Mouse (Mus musculus) thymus, adult 2 months (tissue): ENCODE data around the gene Atp2b2. TPM values are rescaled to one million over a fixed set of nuclear protein-coding genes. Genes with fewer than 3 reads are reported as not detected.
"Not testable (repeated sequence)": the region's sequence is repeated elsewhere in the genome, so short reads cannot be mapped to it uniquely, and the experiment has no call there.

Experiments used
- DNase-seq: peaks from one replicate; pipeline ENCODE4 v3.0.0; 2021
- H3K27ac ChIP-seq: fragments of 200-500 bp; 2 replicates; pipeline ENCODE4 v1.5.1; 2012; ENCODE audit warnings: low read length, control low read depth; ENCODE audit not compliant: control insufficient read depth, insufficient read depth
- H3K27me3 ChIP-seq: fragments of 200-500 bp; 2 replicates; pipeline ENCODE4 v1.6.1; 2012; ENCODE audit warnings: mild to moderate bottlenecking, low read length, moderate library complexity, mixed read lengths; ENCODE audit not compliant: control insufficient read depth, insufficient read depth
- H3K36me3 ChIP-seq: fragments of 200-500 bp; 2 replicates; pipeline ENCODE4 v1.6.1; 2012; ENCODE audit warnings: mild to moderate bottlenecking, low read length, moderate library complexity; ENCODE audit not compliant: control insufficient read depth, insufficient read depth
- H3K4me1 ChIP-seq: fragments of 200-500 bp; replicated peaks from 2 replicates; pipeline ENCODE4 v1.6.1; 2012; ENCODE audit warnings: low read length; ENCODE audit not compliant: control insufficient read depth, insufficient read depth
- H3K4me3 ChIP-seq: fragments of 200-500 bp; 2 replicates; pipeline ENCODE4 v1.5.1; 2012; ENCODE audit warnings: mild to moderate bottlenecking, low read length, control low read depth, moderate library complexity; ENCODE audit not compliant: control insufficient read depth, insufficient read depth
- CTCF ChIP-seq: fragments of 200-500 bp; IDR thresholded peaks from 2 replicates; pipeline ENCODE4 v1.5.1; 2012; ENCODE audit warnings: mild to moderate bottlenecking, control low read depth, low read length, moderate library complexity, borderline replicate concordance; ENCODE audit not compliant: control insufficient read depth, poor library complexity, insufficient read depth; ENCODE audit errors: extremely low read depth
- POLR2A ChIP-seq: fragments of 200-500 bp; IDR thresholded peaks from 2 replicates; pipeline ENCODE4 v1.6.1; 2012; ENCODE audit warnings: mild to moderate bottlenecking, low read length, control low read depth, moderate library complexity; ENCODE audit not compliant: control insufficient read depth, poor library complexity, insufficient read depth; ENCODE audit errors: extremely low read depth
- WGBS: fragments of 180-500 bp; shearing (Covaris S2); methylation state at CpG from one replicate; pipeline ENCODE4 v1.1.7; 2018; 5-methylcytosine and 5-hydroxymethylcytosine counted together
- polyA plus RNA-seq: library from polyadenylated mRNA; depleted of rRNA; stranded (reverse); fragments of >200 nt; gene quantifications from 2 replicates; pipeline ENCODE4 v1.2.3, GENCODE M21; 2012

Atp2b2 gene
- polyA plus RNA-seq, 1 experiment, result 0.23 TPM

DNA sequence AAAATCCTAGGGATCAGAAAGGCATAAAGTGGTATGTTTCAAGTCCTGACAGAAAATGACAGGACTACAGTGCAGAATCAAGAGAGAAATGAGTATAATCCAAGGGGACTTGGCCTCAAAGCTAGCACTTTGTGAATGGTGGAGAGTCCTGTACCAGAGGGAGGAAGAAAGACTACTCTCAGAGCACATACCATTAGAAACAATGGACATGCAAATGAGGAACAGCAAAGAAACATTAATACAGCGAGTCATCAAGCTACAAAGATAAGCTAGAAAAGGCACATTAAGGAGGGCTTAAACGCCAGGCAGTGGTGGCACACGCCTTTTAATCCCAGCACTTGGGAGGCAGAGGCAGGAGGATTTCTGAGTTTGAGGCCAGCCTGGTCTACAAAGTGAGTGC, 311.1 kb downstream of the Atp2b2 start:
- Histone ChIP-seq H3K36me3 (peaks cover 83% of the 10 kb centered on the region), H3K4me3 (no peak overlapping the region), H3K27ac (no peak overlapping the region), H3K4me1 (no peaks in the 10 kb centered on the region), H3K27me3 (no peaks in the 10 kb centered on the region)
- no peak for TF ChIP-seq POLR2A
- no peak for TF ChIP-seq CTCF
- no peak for DNase-seq
- WGBS, result 92% methylated on average over 3 of the region's 3 CpGs

DNA sequence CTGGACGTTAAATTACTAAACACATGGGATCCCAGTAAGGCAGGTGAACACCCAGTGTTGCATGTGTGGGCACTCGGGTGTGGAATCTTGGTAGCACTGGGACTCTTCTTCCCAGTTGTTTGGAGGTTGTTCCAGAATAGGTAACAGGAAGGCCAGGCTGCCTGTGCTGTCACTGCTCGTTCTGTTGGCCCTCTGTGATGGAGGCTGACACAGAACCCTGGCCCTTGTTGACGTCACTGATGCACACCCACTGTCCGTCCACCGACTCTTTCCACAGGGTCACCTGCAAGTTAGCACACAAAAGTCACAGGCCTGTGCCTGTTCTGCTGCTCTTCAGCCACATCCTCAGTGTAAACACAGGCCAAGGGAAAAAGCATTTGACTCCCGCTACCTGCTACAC, 314.2 kb downstream of the Atp2b2 start:
- TF ChIP-seq CTCF (no peak), POLR2A (no peak)
- WGBS, result 95% methylated on average over 7 of the region's 7 CpGs
- DNase-seq, result no peak
- H3K4me3 ChIP-seq, result no peak overlapping the region
- no peaks in the 10 kb centered on the region for H3K4me1 ChIP-seq
- no peaks in the 10 kb centered on the region for H3K27me3 ChIP-seq
- H3K36me3 ChIP-seq, result peaks cover 72% of the 10 kb centered on the region
- H3K27ac ChIP-seq, result no peak overlapping the region

DNA sequence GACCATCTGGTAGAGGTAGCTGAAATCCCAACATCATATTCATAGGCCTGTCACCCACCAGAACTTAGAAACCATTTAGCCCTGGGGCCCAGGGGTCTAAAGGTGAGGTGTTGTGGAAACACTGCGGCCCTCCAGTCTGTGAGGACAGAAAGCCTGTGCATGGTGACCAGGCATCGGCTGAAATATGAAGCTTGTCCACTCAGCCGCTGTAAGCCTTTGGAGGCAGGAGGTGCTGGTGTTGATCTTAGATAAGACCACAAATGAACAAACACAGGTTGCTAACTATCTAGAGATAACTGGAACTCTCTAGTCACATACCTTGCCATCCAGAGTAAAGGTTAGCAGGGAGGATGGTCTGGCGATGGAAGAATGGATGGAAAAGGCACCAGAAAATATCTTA, 321.4 kb downstream of the Atp2b2 start:
- 96% methylated on average over 4 of the region's 4 CpGs for WGBS
- TF ChIP-seq POLR2A (no peak), CTCF (no peak)
- H3K36me3 ChIP-seq, result peaks cover 21% of the 10 kb centered on the region

DNA sequence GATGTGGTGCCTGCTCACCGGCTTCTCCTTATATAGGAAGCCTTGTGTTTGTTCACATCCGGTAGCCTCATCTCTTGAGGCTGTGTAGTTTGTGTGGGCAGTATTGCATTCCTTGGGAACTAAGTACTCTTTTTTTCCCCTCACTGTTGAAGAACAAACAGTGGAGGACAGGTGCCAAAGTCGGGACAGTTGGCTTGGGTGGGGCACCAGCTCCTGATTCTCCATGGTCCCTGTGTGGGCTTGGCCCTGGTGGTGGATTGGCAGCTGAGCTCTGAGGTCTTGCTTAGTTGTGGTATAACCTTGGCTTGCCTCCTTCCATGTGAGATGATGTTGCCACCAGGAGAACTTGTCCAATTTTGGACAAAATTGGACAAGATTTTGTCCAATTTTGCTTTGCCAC, 322.5 kb downstream of the Atp2b2 start, which contains the start of gene Ghrl:
TSS of gene Ghrl (minus strand) at position 3 of the 400 bp plus-strand sequence.
- WGBS, result 95% methylated on average over 3 of the region's 3 CpGs
- H3K4me1 ChIP-seq, result no peaks in the 10 kb centered on the region

More for the DNA sequence above, 321.4 kb downstream of the Atp2b2 start:
- Histone ChIP-seq H3K4me3 (no peak overlapping the region), H3K27me3 (no peaks in the 10 kb centered on the region), H3K27ac (no peak overlapping the region), H3K4me1 (no peaks in the 10 kb centered on the region)
- DNase-seq, result no peak

DNA sequence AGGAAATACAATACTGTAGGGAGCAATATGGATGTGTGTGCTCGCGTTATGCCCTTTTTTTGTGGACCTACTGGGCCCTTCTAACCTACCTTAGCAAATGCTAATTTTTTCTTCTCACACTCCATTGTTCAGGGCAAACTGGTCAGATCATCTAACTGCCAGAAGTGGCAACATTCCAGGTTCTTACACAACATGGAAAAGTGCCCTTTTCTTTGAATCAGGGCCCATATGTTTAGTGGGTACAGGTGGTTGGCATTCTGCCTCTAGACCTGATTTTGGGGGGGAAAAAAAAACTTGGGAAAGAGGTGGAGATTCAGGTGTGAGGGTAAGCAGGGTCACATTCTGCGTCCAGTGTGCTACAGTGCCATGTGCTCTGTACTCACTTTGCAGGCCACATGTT, 324.9 kb downstream of the Atp2b2 start:
- TF ChIP-seq CTCF (no peak), POLR2A (no peak)
- Histone ChIP-seq H3K27me3 (no peaks in the 10 kb centered on the region), H3K27ac (no peak overlapping the region), H3K36me3 (peaks cover 30% of the 10 kb centered on the region), H3K4me1 (no peaks in the 10 kb centered on the region), H3K4me3 (no peak overlapping the region)
- 99% methylated on average over 3 of the region's 3 CpGs for WGBS
- no peak for DNase-seq

More for the DNA sequence above, 322.5 kb downstream of the Atp2b2 start, which contains the start of gene Ghrl:
- H3K27me3 ChIP-seq, result no peaks in the 10 kb centered on the region
- TF ChIP-seq CTCF (no peak), POLR2A (no peak)
- DNase-seq, result no peak
- H3K4me3 ChIP-seq, result no peak within 1 kb of the TSS
- no peak within 1 kb of the TSS for H3K27ac ChIP-seq
- peaks cover 20% of the 10 kb centered on the region for H3K36me3 ChIP-seq

DNA sequence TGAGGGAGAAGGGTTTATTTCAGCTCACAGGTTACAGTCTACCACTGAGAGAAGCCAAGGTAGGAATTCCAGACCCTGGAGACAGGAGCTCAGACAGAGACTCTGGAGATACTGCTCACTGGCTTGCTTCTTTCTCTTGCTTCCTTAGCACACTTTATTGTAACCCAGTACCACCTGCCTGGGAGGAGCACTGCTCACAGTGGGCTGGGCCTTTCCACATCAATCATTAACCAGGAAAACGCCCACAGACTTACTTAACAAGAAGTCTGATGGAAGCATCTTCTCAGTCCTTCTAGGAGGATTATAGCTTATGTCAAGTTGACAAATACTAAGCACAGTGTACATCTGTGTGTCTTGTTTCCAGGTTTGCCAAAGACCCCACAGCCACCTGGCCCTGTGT, 327.6 kb downstream of the Atp2b2 start:
- Histone ChIP-seq H3K27ac (no peak overlapping the region), H3K4me1 (no peaks in the 10 kb centered on the region), H3K36me3 (peaks cover 57% of the 10 kb centered on the region), H3K27me3 (no peaks in the 10 kb centered on the region), H3K4me3 (no peak overlapping the region)
- TF ChIP-seq CTCF, result no peak
- no peak for TF ChIP-seq POLR2A
- WGBS, result 69% methylated on average over 1 of the region's 1 CpGs
- no peak for DNase-seq

DNA sequence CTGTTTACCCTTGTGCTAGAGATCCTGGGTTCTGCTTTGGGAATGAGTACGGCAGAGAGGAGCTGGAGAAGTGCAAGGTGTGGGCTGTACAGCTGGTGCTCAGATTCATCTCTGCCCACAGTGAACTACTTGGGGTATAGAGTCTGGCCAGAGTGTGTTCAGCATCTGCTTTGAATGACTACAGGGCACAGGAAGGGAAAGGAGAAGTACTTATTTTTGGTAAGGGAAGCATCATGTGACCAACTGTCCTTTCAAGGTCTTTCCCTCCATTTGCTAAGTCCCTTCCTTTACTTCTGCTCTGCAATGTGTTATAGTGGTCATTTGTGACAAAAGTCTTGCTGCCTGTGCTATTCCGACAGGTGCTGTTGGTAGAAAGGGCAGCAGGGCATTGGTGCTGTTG, 328.1 kb downstream of the Atp2b2 start:
- peaks cover 63% of the 10 kb centered on the region for H3K36me3 ChIP-seq
- no peak overlapping the region for H3K4me3 ChIP-seq
- 65% methylated on average over 2 of the region's 2 CpGs for WGBS
- no peaks in the 10 kb centered on the region for H3K4me1 ChIP-seq
- no peak for TF ChIP-seq CTCF
- no peak for TF ChIP-seq POLR2A
- DNase-seq, result no peak
- no peaks in the 10 kb centered on the region for H3K27me3 ChIP-seq
- H3K27ac ChIP-seq, result no peak overlapping the region

DNA sequence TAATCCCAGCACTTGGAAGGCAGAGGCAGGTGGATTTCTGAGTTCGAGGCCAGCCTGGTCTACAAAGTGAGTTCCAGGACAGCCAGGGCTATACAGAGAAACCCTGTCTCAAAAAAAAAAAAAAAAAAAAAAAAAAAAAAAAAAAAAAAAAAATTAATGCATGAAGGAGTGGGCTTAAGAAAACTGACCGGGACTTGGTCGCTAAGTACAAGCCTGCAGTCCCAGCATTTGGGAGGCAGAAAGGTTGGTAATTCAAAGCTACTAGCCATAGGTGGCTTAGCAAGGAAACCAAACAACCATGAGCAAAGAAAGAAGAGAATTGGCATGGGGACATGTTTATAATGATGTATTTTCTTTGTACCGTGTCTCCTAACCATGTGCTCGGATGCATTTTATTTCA, 329.0 kb downstream of the Atp2b2 start:
- DNase-seq, H3K27ac ChIP-seq, H3K4me3 ChIP-seq, H3K4me1 ChIP-seq, H3K27me3 ChIP-seq: not testable (repeated sequence)
- H3K36me3 ChIP-seq, result peaks cover 68% of the 10 kb centered on the region
- WGBS, result 93% methylated on average over 5 of the region's 5 CpGs
